15 mouse cellular contexts compared by ENCODE assay signal in genomic region chr9:16352486-16353048, GRCm38 (mm10).
DNase-seq lines count a peak whose midpoint lies in the region; ATAC-seq and TF ChIP-seq lines count a peak whose summit lies in the region.
"Had no signal": no experiment of that assay in that cellular context is flagged by ENCODE, and none has a peak within 500 bp of the region (broad histone marks: within the 10 kb centered on the region; RNA-seq: fewer than 3 reads in every experiment).

No protein-coding gene starts in this region.

- peak overlapping the region; percentile 21; the same call in 1 of the 2 replicates for H3K4me2 ChIP-seq in CH12.LX (ENCODE audit: insufficient read depth, low read depth, poor library complexity, severe bottlenecking)
- peak overlapping the region; percentile 31 for H3K4me2 ChIP-seq in forebrain, embryonic 12.5 days
- H3K4me2 ChIP-seq in hindbrain, embryonic 15.5 days: peak overlapping the region; percentile 23; the same call in 1 of the 2 replicates
- no peak overlapping the region for H3K4me2 ChIP-seq in midbrain, postnatal 0 days (ENCODE audit: low read depth, low read length, poor library complexity, severe bottlenecking)
- H3K4me2 ChIP-seq: embryonic facial prominence, embryonic 15.5 days; limb, embryonic 12.5 days; liver, embryonic 15.5 days had no signal

- no peaks in the 10 kb centered on the region for H3K79me2 ChIP-seq in CH12.LX (replicated peaks; ENCODE audit: control insufficient read depth, extremely low read depth, insufficient read depth, poor library complexity, severe bottlenecking)

- in situ Hi-C loops in CH12.LX (cut with MboI; ENCODE audit: low pct_ligation_motif_present, low pct_unique_long_range_greater_than_20kb, low sequenced_read_pairs): no loop called here

- no peak overlapping the region for H3K4me3 ChIP-seq in CH12.LX (replicated peaks in 1 of 3; ENCODE audit: low read depth in 2 of 3, low read length in 2 of 3, poor library complexity in 1 of 3)
- no peak overlapping the region for H3K4me3 ChIP-seq in forebrain, embryonic 12.5 days (replicated peaks)
- no peak overlapping the region for H3K4me3 ChIP-seq in hindbrain, embryonic 15.5 days
- no peak overlapping the region for H3K4me3 ChIP-seq in midbrain, postnatal 0 days (ENCODE audit: low read depth, low read length)
- H3K4me3 ChIP-seq: embryonic facial prominence, embryonic 15.5 days; limb, embryonic 12.5 days; liver, embryonic 15.5 days had no signal

- no peaks in the 10 kb centered on the region for H3K9me3 ChIP-seq in CH12.LX (replicated peaks; ENCODE audit: low read length)
- no peaks in the 10 kb centered on the region for H3K9me3 ChIP-seq in forebrain, embryonic 12.5 days
- no peaks in the 10 kb centered on the region for H3K9me3 ChIP-seq in hindbrain, embryonic 15.5 days
- H3K9me3 ChIP-seq in midbrain, postnatal 0 days (ENCODE audit: low read length): no peaks in the 10 kb centered on the region
- H3K9me3 ChIP-seq: embryonic facial prominence, embryonic 15.5 days; G1E; limb, embryonic 12.5 days; liver, embryonic 15.5 days had no signal

- TF ChIP-seq CTCF in CH12.LX (conservative IDR thresholded peaks at IDR 0.05 in 1 of 2, IDR thresholded peaks at IDR 0.05 in 1 of 2; ENCODE audit: low read depth in 2 of 2, low read length in 2 of 2): no peak
- no peak for TF ChIP-seq CTCF in midbrain, postnatal 0 days (IDR thresholded peaks at IDR 0.05)

- ATAC-seq in forebrain, embryonic 12.5 days (ENCODE audit: low FRiP score): peak; percentile 67
- peak; percentile 69; the same call in 1 of the 2 replicates for ATAC-seq in hindbrain, embryonic 15.5 days (ENCODE audit: low FRiP score, low read depth)
- ATAC-seq in midbrain, postnatal 0 days (ENCODE audit: low FRiP score): peak; percentile 77
- ATAC-seq: intestine, postnatal 0 days had no signal

- WGBS in forebrain, embryonic 12.5 days: 34% methylated on average over 3 of the region's 4 CpGs
- WGBS in hindbrain, embryonic 15.5 days: 37% methylated on average over 4 of the region's 4 CpGs
- 44% methylated on average over 3 of the region's 4 CpGs for WGBS in midbrain, postnatal 0 days

- TF ChIP-seq POLR2A in CH12.LX (IDR thresholded peaks at IDR 0.05; ENCODE audit: low read depth, low read length): no peak

- H3K9ac ChIP-seq in CH12.LX (ENCODE audit: insufficient read depth, low read depth): no peak overlapping the region
- no peak overlapping the region for H3K9ac ChIP-seq in forebrain, embryonic 12.5 days
- H3K9ac ChIP-seq in hindbrain, embryonic 15.5 days: no peak overlapping the region
- no peak overlapping the region for H3K9ac ChIP-seq in midbrain, postnatal 0 days (replicated peaks; ENCODE audit: low read length, poor library complexity, severe bottlenecking)
- H3K9ac ChIP-seq: embryonic facial prominence, embryonic 15.5 days; limb, embryonic 12.5 days; liver, embryonic 15.5 days had no signal

- no peak for TF ChIP-seq EP300 in CH12.LX (IDR thresholded peaks at IDR 0.05; ENCODE audit: low read length)

- TF ChIP-seq RAD21 in CH12.LX (IDR thresholded peaks at IDR 0.05; ENCODE audit: low read depth, low read length): no peak

- H3K27ac ChIP-seq in CH12.LX (ENCODE audit: insufficient read depth, low read depth): no peak overlapping the region
- peak overlapping the region; percentile 76 for H3K27ac ChIP-seq in forebrain, embryonic 12.5 days
- H3K27ac ChIP-seq in hindbrain, embryonic 15.5 days (replicated peaks): peak overlapping the region; percentile 57; the same call in 1 of the 2 replicates
- peak overlapping the region; percentile 47; the same call in 1 of the 2 replicates for H3K27ac ChIP-seq in midbrain, postnatal 0 days (ENCODE audit: low read depth, low read length)
- H3K27ac ChIP-seq: embryonic facial prominence, embryonic 15.5 days; limb, embryonic 12.5 days; liver, embryonic 15.5 days had no signal

- DNase-seq in CH12.LX (ENCODE audit: extremely low read depth): no peak
- DNase-seq in midbrain, postnatal 0 days (ENCODE audit: low spot score): peak; percentile 32
- DNase-seq in ovary, postnatal 10 days (ENCODE audit: low spot score): no peak
- DNase-seq in kidney, postnatal 10 days: no peak
- no peak for DNase-seq in thymus, postnatal 0 days (ENCODE audit: low spot score)
- DNase-seq: cerebellum, adult 11 months; heart, adult 11 months; lung, postnatal 36 days had no signal

- H3K36me3 ChIP-seq in CH12.LX (replicated peaks in 1 of 2; ENCODE audit: control insufficient read depth in 1 of 2, insufficient read depth in 1 of 2, low read length in 1 of 2): no peaks in the 10 kb centered on the region
- H3K36me3 ChIP-seq in forebrain, embryonic 12.5 days (replicated peaks): no peaks in the 10 kb centered on the region
- H3K36me3 ChIP-seq in hindbrain, embryonic 15.5 days: no peaks in the 10 kb centered on the region
- no peaks in the 10 kb centered on the region for H3K36me3 ChIP-seq in midbrain, postnatal 0 days (ENCODE audit: insufficient read depth, low read length)
- H3K36me3 ChIP-seq: embryonic facial prominence, embryonic 15.5 days; G1E; limb, embryonic 12.5 days; liver, embryonic 15.5 days had no signal

- 0 out of 4 replicates have a peak, but pooled peaks cover 0 to under 1% of the 10 kb centered on the region in 2 experiments for H3K4me1 ChIP-seq in CH12.LX (ENCODE audit: control insufficient read depth in 1 of 2, insufficient read depth in 2 of 2)
- peaks cover 32% of the 10 kb centered on the region for H3K4me1 ChIP-seq in forebrain, embryonic 12.5 days
- H3K4me1 ChIP-seq in hindbrain, embryonic 15.5 days (replicated peaks): peaks cover 13% of the 10 kb centered on the region
- peaks cover 6% of the 10 kb centered on the region; the same call in 1 of the 2 replicates for H3K4me1 ChIP-seq in midbrain, postnatal 0 days (ENCODE audit: insufficient read depth, low read length)
- H3K4me1 ChIP-seq: embryonic facial prominence, embryonic 15.5 days; limb, embryonic 12.5 days; liver, embryonic 15.5 days had no signal

- no peaks in the 10 kb centered on the region for H3K27me3 ChIP-seq in CH12.LX (replicated peaks)
- no peaks in the 10 kb centered on the region for H3K27me3 ChIP-seq in forebrain, embryonic 12.5 days
- H3K27me3 ChIP-seq in hindbrain, embryonic 15.5 days: no peaks in the 10 kb centered on the region
- no peaks in the 10 kb centered on the region for H3K27me3 ChIP-seq in midbrain, postnatal 0 days (ENCODE audit: insufficient read depth, low read length)
- H3K27me3 ChIP-seq: embryonic facial prominence, embryonic 15.5 days; limb, embryonic 12.5 days; liver, embryonic 15.5 days had no signal

- dilution Hi-C loops in CH12.LX (cut with MboI; ENCODE audit: extremely low pct_ligation_motif_present, extremely low pct_unique_long_range_greater_than_20kb, low sequenced_read_pairs): no loop called here

TF ChIP-seq in CH12.LX, 34 proteins besides CTCF, POLR2A, EP300 and RAD21:
- TF ChIP-seq USF2 (conservative IDR thresholded peaks at IDR 0.05; ENCODE audit: low read depth, low read length) (no peak), UBTF (IDR thresholded peaks at IDR 0.05; ENCODE audit: low read depth, low read length) (no peak), JUND (conservative IDR thresholded peaks at IDR 0.05; ENCODE audit: low read depth, low read length) (no peak), NRF1 (IDR thresholded peaks at IDR 0.05; ENCODE audit: low read depth, low read length) (no peak), GABPA (IDR thresholded peaks at IDR 0.05; ENCODE audit: insufficient replicate concordance, low read depth, low read length) (no peak), ZC3H11A (IDR thresholded peaks at IDR 0.05; ENCODE audit: low read depth, low read length) (no peak), POLR2AphosphoS2 (IDR thresholded peaks at IDR 0.05; ENCODE audit: low read depth, low read length) (no peak), MXI1 (IDR thresholded peaks at IDR 0.05; ENCODE audit: low read depth, low read length) (no peak), SMC3 (IDR thresholded peaks at IDR 0.05; ENCODE audit: low read depth, low read length) (no peak), ZNF384 (IDR thresholded peaks at IDR 0.05; ENCODE audit: low read depth, low read length) (no peak), ETS1 (conservative IDR thresholded peaks at IDR 0.05; ENCODE audit: low read depth, low read length) (no peak), NELFE (IDR thresholded peaks at IDR 0.05; ENCODE audit: low read depth, low read length) (no peak), IRF4 (IDR thresholded peaks at IDR 0.05; ENCODE audit: low read depth, low read length) (no peak), CHD2 (IDR thresholded peaks at IDR 0.05; ENCODE audit: low read length) (no peak), MEF2A (IDR thresholded peaks at IDR 0.05; ENCODE audit: borderline replicate concordance, low read depth, low read length) (no peak), ELF1 (IDR thresholded peaks at IDR 0.05; ENCODE audit: low read depth, low read length) (no peak)
